Mouse (Mus musculus) embryonic facial prominence, embryonic 10.5 days (tissue): ENCODE results near the gene Prp2. TPM values are rescaled to one million over a fixed set of nuclear protein-coding genes. Genes with fewer than 3 reads are reported as not detected.
"Not testable (repeated sequence)": the region's sequence is repeated elsewhere in the genome, so short reads cannot be mapped to it uniquely, and the experiment has no call there.

ENCODE experiments used
- DNase-seq: peaks from one replicate; pipeline ENCODE4 v3.0.0-alpha.2; 2017; ENCODE audit warnings: low spot score
- H3K27ac ChIP-seq: fragments of 300-500 bp; sonication (generic); replicated peaks from 2 replicates; pipeline ENCODE4 v1.5.1; 2016; ENCODE audit warnings: mild to moderate bottlenecking
- H3K27me3 ChIP-seq: fragments of 300-500 bp; sonication (generic); replicated peaks from 2 replicates; pipeline ENCODE4 v1.6.1; 2016; ENCODE audit warnings: low read depth, mild to moderate bottlenecking; ENCODE audit not compliant: poor library complexity, severe bottlenecking
- H3K36me3 ChIP-seq: fragments of 300-500 bp; sonication (generic); replicated peaks from 2 replicates; pipeline ENCODE4 v1.6.1; 2016; ENCODE audit warnings: mild to moderate bottlenecking, moderate library complexity
- H3K4me1 ChIP-seq: fragments of 300-500 bp; sonication (generic); 2 replicates; pipeline ENCODE4 v1.6.1; 2016
- H3K4me3 ChIP-seq: fragments of 300-500 bp; sonication (generic); 2 replicates; pipeline ENCODE4 v1.5.1; 2016; ENCODE audit warnings: mild to moderate bottlenecking, moderate library complexity
- H3K9me3 ChIP-seq: fragments of 300-500 bp; sonication (generic); 2 replicates; pipeline ENCODE4 v1.6.1; 2016; ENCODE audit warnings: mild to moderate bottlenecking
- WGBS: fragments of 180-500 bp; shearing (Covaris S2); methylation state at CpG from one replicate; pipeline ENCODE4 v1.1.7; 2016; 5-methylcytosine and 5-hydroxymethylcytosine counted together
- polyA plus RNA-seq: library from polyadenylated mRNA; unstranded; fragments of >200 nt; fragmentation: Nextera tagmentation; extraction: Ambion mirVana; gene quantifications from 2 replicates; pipeline ENCODE4 v1.2.1, GENCODE M21; 2016

Prp2 gene
- polyA plus RNA-seq, result not detected in 2 replicates

DNA sequence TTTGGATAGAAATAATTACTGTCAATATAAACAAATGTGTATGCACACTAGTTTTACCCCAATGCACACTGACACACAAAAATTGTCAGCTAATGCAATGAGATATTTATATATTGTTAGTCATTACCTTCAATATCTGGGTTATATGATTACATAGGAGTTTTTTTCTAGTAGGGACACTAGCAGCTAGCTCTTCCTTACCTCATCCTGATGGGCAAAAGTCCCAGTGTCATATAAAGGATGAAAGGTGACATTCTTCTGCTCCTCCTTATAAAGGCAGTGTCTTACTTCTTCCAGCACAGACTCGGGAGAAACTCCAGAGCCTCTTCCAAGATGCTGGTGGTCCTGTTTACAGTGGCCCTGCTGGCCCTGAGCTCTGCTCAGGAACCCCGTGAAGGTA is at the start of gene Prp2:
Prp2 (plus strand) TSS at position 301 of the 400 bp plus-strand sequence.
- 79% methylated on average over 2 of the region's 2 CpGs for WGBS
- not testable (repeated sequence) for H3K27me3 ChIP-seq, H3K9me3 ChIP-seq, H3K4me1 ChIP-seq, H3K36me3 ChIP-seq, DNase-seq, H3K27ac ChIP-seq, H3K4me3 ChIP-seq

DNA sequence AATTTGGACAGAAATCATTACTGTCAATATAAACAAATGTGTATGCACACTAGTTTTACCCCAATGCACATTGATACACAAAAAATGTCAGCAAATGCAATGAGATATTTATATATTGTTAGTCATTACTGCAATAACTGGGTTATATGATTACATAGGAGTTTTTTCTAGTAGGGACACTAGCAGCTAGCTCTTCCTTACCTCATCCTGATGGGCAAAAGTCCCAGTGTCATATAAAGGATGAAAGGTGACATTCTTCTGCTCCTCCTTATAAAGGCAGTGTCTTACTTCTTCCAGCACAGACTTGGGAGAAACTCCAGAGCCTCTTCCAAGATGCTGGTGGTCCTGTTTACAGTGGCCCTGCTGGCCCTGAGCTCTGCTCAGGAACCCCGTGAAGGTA is 26.2 kb upstream of the Prp2 start, which contains the start of gene Prh1:
Prh1 (plus strand) TSS at position 301 of the 400 bp plus-strand sequence.
- H3K4me1 ChIP-seq, H3K4me3 ChIP-seq, H3K36me3 ChIP-seq, H3K27ac ChIP-seq, DNase-seq, H3K27me3 ChIP-seq: not testable (repeated sequence)
- 77% methylated on average over 1 of the region's 1 CpGs for WGBS
- peaks cover 13% of the 10 kb centered on the region; the same call in 1 of the 2 replicates for H3K9me3 ChIP-seq

GRCm38 (mm10) chr6:132649399-132649798 is 53.7 kb downstream of the Prp2 start:
- no peak for DNase-seq

More at GRCm38 (mm10) chr6:132649399-132649798, 53.7 kb downstream of the Prp2 start:
- H3K27ac ChIP-seq, result no peak overlapping the region
- H3K36me3 ChIP-seq, result no peaks in the 10 kb centered on the region
- H3K27me3 ChIP-seq, result no peaks in the 10 kb centered on the region
- H3K9me3 ChIP-seq, result peaks cover 7% of the 10 kb centered on the region; the same call in 1 of the 2 replicates
- no peak overlapping the region for H3K4me3 ChIP-seq
- H3K4me1 ChIP-seq, result no peaks in the 10 kb centered on the region

Other genes with a start within 250 kb of the Prp2 start
- gene Gm8882, start 231.8 kb upstream of the Prp2 start, polyA plus RNA-seq, result not detected in 2 replicates
- not detected in 2 replicates for gene Prh1, start 26.1 kb upstream of the Prp2 start, polyA plus RNA-seq
- gene A630073D07Rik, start 55.6 kb downstream of the Prp2 start, polyA plus RNA-seq, result not detected in 2 replicates
- gene Tas2r120, start 61.0 kb downstream of the Prp2 start, polyA plus RNA-seq, result not detected in 2 replicates
- not detected in 2 replicates for gene Tas2r121, start 105.1 kb downstream of the Prp2 start, polyA plus RNA-seq
- not detected in 2 replicates for gene Tas2r122, start 116.0 kb downstream of the Prp2 start, polyA plus RNA-seq
- gene Tas2r115, start 142.1 kb downstream of the Prp2 start, polyA plus RNA-seq, result not detected in 2 replicates
- not detected in 2 replicates for gene Tas2r124, start 158.8 kb downstream of the Prp2 start, polyA plus RNA-seq
- not detected in 2 replicates for gene Tas2r102, start 166.2 kb downstream of the Prp2 start, polyA plus RNA-seq
- not detected in 2 replicates for gene Tas2r136, start 182.2 kb downstream of the Prp2 start, polyA plus RNA-seq
- gene Tas2r117, start 206.9 kb downstream of the Prp2 start, polyA plus RNA-seq, result not detected in 2 replicates